Mouse (Mus musculus): ENCODE data around the gene Bcl11b. TPM values are rescaled to one million over a fixed set of nuclear protein-coding genes. Genes with fewer than 3 reads are reported as not detected.

Gene Bcl11b
- total RNA-seq, 1 experiment from 2014 or later = 1.0 TPM

GRCm38 (mm10) chr12:107932140-107932539 is 71.3 kb downstream of the Bcl11b start:
- DNase-seq = no peak

DNA sequence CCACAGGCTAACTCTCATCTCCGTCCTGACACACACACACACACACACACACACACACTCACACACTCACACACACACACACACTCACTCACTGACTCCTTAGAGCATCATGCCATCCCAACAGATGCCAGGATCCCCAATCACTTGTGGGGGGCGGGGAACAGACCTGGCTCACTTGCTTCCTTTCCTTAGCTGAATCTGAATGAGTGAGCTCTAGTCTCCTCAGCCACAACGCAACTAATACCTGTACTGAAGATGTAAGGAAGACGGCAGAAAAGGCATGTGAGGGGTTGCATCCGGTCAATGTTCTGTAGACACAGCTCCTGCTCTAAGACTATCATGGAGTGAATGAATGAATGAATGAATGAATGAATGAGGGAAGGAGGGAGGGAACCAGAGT is 71.9 kb downstream of the Bcl11b start:
- DNase-seq = no peak

DNA sequence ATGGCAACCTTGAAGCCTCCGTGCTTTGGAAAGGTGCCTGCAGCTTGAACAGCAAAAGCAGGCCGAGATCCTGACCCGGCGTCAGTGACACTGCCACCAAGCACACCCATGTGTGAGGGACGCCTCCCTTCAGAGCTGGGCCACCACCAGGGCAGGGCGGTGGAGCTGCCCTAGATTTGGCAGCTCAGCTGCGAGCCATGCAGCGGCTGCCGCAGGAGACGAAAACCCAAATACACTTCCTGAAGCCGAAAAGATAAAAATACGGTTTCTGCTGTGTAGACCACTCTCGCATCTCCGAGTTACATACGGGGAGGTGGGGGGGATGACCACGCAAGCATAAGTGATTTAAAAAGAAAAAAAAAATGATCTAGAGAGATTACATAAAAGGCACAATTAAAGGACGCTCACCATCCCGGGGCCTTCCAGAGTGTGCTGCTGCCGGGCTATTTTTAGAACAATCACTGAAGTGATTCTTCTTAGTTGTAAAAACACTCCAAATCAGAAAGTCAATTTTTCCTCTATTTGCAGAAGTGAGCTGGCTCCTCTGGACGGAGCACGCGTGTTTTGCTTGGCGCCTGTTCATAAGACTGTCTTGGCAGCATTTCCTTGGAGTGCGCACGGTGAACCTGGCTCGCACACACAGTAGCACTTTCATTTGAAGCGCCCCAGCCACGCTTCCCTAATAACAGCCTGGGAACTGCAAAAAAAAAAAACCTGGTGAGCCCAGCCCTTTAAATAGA is 72.6 kb downstream of the Bcl11b start:
- DNase-seq = peak; percentile 66

- no peak for DNase-seq
These were observed 74.5 kb downstream of the Bcl11b start for GRCm38 (mm10) chr12:107928905-107929304.

DNA sequence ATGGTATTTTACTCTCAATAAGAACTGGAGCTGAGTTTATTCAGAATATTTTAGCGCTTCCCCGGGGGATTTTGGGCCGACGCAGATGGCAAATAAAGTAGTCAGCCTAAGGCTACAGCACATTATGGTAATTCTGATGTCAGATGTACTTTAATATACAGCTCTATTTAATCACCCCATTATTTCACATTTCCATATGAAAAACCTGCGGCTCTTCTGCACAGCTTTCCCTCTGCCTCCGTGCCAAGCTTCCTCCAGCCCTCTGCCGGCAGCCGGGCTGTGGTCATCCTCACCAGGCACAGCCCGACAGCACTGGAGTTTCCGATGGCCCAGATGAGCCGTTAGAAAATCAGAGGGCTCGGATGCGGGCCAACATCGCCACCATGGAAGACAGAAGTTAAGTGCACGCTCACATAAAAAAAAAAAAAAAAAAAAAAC is 74.9 kb downstream of the Bcl11b start:
- DNase-seq = no peak

DNA sequence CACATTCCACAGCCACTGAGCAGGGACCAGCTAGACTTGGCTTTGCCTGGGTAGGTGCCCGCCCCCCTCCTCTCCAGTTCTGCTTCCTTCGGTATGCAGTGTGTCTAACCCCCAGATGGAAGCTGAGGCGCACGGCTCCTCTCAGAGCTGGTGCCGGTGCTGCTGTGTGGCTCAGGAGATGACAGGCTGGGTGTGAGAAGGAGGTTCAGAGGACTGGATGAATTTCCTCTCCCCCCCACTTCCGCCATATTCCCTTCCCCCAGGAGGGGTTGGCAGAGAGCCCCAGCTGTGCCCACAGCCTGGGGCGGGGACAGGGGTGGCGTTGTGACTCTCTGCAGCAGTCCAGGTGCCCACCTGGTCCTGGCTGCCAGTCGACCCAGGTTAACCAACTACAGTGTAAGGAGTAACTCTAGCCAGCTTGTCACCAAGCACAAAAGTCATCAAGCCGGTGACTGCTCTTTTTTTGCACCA is 75.4 kb downstream of the Bcl11b start:
- no peak for DNase-seq

DNA sequence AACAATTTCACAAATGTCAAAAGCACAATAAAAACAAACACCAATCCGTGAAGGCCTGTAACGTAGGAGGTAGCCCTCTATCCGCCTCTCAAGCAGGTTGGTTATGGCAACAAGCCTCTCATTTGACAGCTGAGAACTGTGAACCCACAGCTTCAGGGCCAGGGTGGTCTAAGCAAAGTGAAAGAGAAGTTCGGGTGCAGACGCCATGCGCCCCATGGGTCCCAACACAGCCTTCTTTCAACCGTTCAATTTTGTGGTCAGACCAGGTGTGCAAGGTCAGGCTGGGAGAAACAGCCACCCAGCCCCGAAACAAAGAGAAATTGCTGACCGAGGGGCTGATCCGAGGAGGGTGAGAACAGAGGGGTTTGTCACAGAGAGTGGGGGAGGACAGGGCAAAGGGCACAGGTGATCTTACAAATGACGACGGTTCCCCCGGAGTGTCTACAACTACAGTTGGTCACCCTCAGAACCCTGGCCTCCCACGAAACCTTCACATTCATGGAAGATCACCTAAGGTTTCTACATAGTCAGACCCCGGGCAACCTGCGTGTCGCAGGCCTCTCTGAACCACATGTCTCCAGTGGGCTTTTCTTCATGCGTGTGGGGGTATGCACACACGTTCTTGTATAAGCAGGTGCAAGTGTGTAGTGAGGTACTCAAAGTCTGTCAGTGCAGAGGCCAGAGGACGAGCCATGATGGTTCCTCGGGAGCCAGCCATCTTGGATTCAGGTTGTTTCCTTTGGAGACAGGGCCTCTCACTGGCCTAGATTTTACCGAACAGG is 77.1 kb downstream of the Bcl11b start:
- DNase-seq = no peak

DNA sequence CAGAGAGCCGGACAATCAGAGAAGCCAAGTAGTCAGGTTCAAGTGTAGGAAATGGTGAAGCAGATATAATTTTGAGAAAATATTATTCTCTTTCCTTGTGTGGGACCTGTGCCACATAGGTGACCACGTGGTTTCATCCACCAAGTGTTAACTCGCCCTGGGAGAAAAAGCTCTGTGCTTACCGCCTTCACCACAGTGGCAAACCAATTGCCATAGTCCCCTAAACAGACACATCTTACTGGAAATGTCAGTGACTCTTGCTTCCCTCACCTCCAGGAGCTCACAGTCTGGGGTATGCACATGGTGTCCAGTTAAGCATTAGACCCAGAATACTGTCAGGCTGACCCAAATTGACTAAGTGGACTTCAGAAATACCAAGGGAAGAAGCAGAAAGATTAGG is 78.7 kb downstream of the Bcl11b start:
- DNase-seq = no peak

DNA sequence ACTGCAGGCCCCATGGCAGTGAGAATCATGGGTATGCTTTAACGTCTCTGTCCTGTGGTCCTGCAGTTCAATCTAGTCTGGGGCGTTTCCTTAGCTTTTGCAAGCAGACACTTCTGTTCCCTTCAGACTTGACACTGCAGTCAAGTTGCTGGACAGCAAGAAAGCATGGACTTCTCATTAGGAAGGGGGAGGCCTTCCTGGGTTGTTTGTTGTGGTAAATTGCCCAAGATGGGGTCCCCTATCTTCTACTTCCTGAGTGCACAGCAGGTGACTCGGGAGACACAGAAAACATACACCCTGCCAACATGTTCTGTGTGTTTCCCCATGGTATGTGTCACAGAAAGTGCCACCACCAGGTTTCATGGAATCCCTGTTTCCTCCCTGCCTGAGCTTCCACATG is 79.4 kb downstream of the Bcl11b start:
- no peak for DNase-seq

DNA sequence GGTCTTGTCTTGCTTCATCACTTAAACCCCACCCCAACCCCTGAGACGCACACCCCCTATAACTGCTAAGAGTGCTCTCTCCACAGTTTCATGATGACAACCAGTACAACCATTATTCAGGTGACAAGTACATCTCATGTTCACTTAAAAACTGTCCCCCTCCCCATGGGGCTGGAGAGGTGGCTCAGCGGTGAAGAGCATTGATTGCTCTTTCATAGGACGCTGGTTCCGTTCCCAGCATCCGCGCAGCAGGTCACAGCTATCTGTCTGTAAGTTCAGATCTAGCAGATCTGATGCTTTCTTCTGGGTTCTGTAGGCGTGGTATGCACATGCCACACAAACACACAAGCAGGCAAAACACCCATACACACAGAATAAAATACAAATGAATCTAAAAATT is 81.2 kb downstream of the Bcl11b start:
- no peak for DNase-seq

- no peak for DNase-seq
These were observed 81.8 kb downstream of the Bcl11b start for GRCm38 (mm10) chr12:107921566-107921965.

- no peak for DNase-seq
These were observed 82.2 kb downstream of the Bcl11b start for GRCm38 (mm10) chr12:107921154-107921553.

- no peak for DNase-seq
These were observed 82.7 kb downstream of the Bcl11b start for GRCm38 (mm10) chr12:107920716-107921115.

DNA sequence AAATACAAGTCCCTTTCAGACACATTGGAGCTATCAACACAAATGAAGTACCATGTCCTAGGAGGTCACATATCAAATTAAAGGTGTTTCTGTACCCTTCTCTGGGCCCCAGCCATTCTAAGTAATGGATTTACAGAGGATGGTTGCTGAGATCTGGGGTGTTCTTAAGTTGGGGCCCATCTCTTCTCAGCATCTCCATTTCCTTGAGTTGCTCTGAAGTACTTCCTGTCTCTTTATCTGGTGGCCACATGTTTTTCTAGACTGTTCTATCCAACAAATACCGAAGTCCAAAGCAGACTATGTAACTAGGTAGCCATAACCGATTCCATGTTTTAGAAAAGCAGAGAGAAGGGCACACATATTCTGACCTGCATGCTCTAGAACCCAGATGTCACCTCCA is 83.3 kb downstream of the Bcl11b start:
- no peak for DNase-seq

DNA sequence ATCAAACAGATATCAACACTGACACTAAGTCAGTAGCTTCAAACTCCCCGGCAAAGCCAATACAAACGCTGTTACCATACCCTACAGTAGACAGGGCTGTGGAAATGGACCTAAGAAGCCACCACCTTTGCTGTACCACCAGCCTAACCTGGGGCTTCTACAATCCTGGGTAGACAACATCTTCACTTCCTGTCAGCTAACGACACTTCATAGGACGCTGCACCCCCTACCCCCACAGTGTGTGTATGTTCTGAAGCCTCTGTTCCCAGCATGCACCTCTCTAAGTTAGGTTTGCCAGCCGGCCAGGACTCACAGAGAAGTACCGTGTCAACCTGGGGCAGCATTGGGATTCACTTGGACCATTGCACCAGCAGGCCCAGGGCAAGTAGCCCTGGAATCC is 84.6 kb downstream of the Bcl11b start:
- no peak for DNase-seq

DNA sequence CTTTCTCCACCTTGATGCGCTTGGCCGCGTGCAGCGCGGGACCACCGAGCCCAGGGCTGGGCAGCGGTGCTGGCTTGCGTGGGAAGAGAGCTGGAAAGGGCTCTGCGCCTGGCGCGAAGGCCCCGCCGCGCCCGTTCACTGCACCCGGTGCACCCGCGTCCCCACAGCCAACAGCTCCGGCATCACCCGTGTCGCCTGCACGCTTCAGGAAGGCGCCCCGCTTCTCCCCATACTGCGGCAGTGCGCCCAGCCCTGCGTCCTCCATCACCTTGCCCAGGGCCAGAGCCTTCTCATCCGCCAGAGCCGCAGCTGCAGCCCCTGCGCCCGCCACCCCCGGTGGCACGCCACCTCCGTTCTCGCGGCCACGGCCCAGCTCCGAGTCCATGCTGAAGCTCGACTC is 87.4 kb downstream of the Bcl11b start:
- no peak for DNase-seq

DNA sequence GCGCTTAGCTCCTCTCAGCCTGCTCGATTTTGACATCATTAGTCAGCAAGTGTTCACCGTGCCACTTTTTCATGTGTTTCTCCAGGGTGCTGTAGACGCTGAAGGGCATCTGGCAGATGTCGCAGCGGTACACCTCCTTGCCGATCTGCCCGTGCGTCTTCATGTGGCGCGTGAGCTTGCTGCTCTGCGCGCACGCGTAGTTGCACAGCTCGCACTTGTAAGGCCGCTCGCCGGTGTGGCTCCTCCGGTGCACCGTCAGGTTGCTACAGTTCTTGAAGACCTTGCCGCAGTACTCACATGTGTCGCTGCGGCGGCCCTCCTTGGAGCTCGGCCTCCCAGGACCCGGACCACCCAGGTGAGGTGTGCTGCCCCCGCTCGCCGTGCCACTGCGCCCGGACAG is 88.0 kb downstream of the Bcl11b start:
- DNase-seq = no peak

- DNase-seq = no peak
These were observed 94.6 kb downstream of the Bcl11b start for GRCm38 (mm10) chr12:107908826-107909225.

DNA sequence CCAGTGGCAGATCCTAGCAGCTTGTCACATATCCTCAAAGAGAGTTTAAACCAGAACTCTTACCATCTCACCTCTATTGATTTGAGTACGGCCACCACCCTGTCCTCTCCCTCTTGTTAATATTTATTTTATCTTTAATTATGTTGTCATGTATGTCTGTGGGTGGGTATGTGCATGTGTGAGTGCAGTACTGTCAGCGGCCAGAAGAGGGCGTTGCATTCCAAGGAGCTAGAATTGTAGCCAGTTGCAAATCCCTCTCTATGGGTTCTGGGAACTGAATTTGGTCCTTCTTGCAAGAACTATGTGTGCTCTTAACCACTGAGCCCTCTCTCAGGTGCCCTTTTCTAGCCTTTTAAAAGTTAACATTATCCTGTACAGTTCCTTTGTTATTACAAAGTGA is 98.1 kb downstream of the Bcl11b start:
- no peak for DNase-seq

GRCm38 (mm10) chr12:107904457-107904856 is 98.9 kb downstream of the Bcl11b start:
- no peak for DNase-seq

GRCm38 (mm10) chr12:107903949-107904348 is 99.5 kb downstream of the Bcl11b start:
- no peak for DNase-seq

DNA sequence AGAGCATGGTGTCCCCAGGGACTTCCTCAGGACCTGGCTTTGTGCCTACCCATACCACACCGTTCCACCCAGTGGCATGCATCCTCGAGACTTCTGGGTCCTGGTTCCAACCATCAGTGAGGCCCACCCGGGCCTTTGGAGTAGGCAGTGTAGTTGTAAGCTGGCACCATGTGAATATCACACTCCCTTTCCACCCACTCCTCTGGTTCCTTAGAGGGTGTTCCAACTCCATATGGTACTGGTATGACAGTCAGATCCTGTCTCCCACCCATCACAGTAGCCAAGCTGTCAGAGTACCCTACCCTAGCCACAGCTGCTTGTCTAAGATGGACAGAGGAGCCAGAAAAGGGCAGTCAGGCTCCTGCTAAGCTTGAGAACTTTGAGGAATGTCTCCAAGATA is 112.0 kb downstream of the Bcl11b start:
- no peak for DNase-seq

GRCm38 (mm10) chr12:107890326-107890725 is 113.1 kb downstream of the Bcl11b start:
- no peak for DNase-seq

DNA sequence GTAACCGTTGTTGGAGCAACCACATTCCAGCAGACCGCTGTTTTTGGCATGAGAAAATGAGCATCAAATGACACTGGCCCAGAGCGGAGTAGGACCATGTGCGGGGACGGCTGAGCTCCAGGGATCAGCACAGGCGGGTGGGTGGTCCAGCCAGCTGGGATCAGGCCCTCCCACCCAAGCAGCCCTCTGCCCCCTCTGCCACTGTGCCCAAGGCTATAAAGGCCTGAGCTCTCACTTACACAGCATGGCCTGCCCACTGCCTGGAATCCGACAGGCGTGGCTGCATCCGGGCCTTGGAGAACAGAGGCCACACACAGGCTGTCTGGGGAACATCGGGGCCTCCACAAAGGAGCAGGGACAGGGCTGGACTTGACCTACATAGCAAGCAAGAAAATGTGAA is 113.6 kb downstream of the Bcl11b start:
- no peak for DNase-seq
